Mouse (Mus musculus): ENCODE measurements around the gene Prl8a8.

The Prl8a8 gene

GRCm38 (mm10) chr13:27513117-27513516 is at the start of gene Prl8a8:
Gene Prl8a8 (minus strand): TSS chr13:27513217.
- DNase-seq (ENCODE audit: low read depth in 2 of 2, low spot score in 2 of 2), result no peak

DNA sequence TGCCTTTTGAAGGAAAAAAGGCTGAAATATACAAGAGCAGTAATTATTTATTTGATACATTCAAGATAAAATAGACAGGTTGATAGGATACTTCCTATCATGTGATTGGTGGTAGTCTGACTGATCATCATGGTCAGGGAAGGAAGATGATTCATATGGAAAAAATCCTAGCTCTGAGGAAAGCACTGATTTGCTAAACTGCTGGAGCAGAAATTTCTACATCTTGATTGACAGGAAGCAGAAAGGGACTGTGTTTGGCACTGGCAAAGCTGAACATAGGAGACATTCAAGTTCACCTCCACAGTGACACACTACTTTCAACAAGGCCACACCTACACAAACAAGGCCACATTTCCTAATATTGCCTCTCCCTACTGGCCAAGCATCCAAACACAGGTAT is 40.3 kb upstream of the Prl8a8 start:
- no peak for DNase-seq (ENCODE audit: low read depth in 2 of 2, low spot score in 2 of 2)

DNA sequence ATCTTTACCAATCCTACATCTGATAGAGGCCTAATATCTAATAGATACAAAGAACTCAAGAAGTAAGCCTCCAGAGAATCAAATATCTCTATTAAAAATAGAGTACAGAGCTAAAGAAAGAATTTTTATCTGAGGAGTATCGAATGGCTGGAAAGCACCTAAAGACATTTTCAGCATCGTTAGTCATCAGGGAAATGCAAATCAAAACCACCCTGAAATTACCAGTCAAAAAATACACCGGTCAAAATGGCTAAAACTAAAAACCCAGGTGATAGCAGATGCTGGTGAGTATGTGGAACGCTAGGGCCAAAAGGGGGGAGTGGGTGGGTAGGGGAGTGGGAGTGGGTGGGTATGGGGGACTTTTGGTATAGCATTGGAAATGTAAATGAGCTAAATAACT is 10.1 kb upstream of the Prl8a8 start:
- DNase-seq (ENCODE audit: low read depth in 2 of 2, low spot score in 2 of 2), result no peak

DNA sequence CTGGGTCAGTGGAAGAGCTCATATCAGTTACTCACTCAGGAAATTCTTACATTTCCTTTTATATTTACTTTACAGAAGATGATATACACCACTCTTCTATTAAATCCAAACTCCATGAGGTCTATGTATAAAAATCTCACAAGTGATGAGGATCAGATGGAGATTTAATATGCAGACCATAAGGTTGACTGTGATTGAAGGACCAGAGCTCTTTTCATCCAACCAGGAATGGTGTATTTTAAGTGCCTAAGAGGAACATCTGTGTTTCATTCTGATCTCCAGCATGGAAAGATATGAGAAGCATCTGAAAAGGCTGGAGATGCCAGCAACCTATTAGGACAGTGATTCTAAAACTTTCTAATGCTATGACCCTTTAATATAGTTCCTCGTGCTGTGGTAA is 5.4 kb downstream of the Prl8a8 start:
- no peak for DNase-seq (ENCODE audit: low read depth in 2 of 2, low spot score in 2 of 2)
